Mouse (Mus musculus): ENCODE data around the gene Lifr.

Lifr gene

DNA sequence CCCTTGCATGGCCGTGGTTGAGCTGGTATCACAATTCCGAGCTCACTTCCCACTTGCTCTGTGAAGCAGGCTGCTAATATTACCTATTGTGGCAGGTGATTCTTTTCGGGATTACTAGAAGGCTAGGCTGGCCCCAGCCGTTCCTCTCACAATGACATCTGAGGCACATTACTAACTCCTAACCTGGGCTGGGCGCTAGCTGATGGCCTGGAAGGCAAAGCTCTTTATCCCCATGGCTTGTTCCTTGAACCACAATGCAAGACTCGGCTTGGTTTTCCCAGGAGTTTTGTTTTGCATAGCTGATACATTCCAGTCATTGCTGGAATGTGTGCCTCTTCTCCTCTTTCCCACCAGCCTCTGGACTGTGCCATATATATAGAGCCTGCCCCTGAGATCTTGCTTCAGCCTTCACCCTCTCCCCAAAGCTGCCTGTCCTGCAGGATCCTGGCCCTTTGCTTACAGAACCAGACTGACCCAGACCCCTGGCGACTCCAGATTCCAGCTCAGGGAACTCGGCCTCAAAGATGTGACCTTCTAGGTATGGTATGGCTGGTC, at the start of gene Lifr:
Lifr (plus strand) TSS at position 404 of the 555 bp plus-strand sequence.
- no peak for DNase-seq (ENCODE audit: low read depth)

DNA sequence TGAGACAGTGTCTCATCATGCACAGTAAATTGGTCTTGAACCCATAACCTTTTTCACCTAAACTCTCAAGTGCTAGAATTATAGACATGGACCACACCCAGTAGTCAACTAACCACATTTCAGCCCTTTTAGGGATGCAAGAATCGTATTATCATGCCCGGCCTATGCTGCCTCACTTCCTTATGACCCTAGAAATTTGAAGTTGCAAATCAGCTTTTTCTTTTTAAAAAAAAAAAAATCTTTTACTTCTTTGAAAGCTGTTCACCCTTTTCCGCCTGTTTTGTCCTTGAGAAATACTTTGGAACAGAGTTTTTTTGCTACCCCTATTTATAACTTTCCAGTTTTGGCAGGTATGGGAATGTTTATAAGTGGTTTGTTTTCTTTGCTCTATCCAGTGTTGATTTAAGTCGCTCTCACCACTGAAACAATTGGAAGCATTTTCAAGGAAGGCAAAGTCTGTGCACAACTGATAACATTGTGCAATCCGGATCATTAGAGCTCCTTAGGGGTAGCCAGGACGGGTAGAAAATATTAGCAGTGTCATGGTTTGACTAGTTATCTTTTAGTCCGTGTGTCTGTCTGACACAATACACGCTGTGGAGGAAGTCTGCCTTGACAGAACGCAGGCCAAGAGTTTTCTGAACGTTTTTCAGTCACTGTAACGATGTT, 46.2 kb upstream of the Lifr start:
- no peak for DNase-seq (ENCODE audit: low read depth)

DNA sequence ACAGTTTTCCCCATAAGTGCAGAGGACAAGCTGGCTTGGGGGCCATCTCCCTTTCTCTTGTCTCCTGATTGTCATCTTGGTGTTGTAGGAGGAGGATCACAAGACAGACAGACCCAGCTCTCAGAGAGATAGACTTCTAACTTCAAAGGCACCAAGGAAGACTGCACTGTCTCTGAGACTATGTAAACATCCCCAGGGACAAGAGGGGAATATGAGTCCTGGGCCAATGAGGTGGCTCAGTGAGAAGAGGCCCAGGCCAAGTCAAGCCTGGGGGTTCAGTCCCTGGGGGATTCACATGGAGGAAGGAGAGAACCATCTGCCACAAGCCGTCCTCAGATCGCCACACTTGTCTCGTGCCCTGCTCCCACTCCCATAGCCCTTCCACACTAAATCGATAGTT, 45.4 kb upstream of the Lifr start:
- no peak for DNase-seq (ENCODE audit: low read depth)

- DNase-seq (ENCODE audit: low read depth): no peak
These were observed 42.5 kb upstream of the Lifr start for GRCm38 (mm10) chr15:7047931-7048330.

DNA sequence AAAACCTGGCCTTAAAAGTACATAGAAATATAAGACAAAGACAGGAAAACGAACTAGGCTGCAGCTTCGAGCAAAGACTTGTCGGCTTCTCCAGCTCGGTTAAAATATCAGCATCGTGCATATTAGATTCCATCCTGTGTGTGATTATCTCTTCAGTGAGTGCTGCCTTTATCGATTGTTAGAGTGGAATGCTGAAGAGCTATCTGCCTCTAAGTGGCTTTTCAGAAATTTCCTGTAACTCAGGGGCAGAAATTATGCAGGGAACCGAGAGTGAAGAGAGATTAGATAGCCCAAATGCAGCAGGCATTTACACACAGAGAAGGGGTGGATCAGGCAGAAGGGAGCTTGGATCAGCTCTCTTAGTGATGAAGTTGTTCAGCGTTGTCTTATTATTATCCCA, 41.5 kb upstream of the Lifr start:
- no peak for DNase-seq (ENCODE audit: low read depth)

DNA sequence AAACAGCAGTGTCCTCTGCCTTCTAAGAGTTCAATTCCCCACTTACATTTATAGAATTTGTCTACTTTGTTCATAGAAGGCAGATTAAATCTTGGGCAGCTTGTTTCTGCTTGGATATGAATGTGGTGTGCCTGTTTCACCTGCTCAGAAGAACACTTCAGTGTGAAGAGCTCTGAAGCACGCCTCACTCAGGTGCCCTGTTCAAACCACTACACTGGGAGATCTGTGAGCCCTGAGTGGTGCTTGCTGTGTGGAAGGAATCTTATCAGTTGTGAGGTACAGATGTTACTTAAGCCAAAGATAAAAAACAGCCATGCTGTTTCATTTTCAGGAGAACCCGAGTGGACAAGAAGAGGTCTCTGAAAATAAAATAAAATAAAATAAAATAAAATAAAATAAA, 38.7 kb upstream of the Lifr start:
- no peak for DNase-seq (ENCODE audit: low read depth)

- no peak for DNase-seq (ENCODE audit: low read depth)
These were observed 38.3 kb upstream of the Lifr start for GRCm38 (mm10) chr15:7052117-7052516.

- DNase-seq (ENCODE audit: low read depth): no peak
These were observed 33.6 kb upstream of the Lifr start for GRCm38 (mm10) chr15:7056851-7057250.

DNA sequence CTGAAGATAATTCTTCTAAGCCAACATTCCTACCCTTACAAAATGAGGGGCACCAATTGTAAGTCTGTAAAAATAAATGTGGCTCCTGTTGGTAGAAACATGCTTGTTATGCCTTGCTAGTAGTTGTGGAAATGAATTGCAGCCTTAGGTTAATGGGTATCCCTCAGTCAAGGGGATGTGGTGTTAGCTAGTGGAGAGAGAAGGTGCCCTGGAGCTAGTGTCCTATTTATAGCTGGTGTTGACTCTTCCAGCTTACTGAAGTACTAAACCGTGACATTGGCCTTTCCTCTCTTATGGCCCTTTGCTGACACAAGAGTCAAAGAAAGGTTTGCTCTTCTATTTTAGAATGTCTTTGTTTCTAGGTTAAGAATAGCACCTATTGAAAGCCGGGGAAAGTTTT, 29.9 kb upstream of the Lifr start:
- no peak for DNase-seq (ENCODE audit: low read depth)

- DNase-seq (ENCODE audit: low read depth): no peak
These were observed 28.3 kb upstream of the Lifr start for GRCm38 (mm10) chr15:7061995-7062697.

DNA sequence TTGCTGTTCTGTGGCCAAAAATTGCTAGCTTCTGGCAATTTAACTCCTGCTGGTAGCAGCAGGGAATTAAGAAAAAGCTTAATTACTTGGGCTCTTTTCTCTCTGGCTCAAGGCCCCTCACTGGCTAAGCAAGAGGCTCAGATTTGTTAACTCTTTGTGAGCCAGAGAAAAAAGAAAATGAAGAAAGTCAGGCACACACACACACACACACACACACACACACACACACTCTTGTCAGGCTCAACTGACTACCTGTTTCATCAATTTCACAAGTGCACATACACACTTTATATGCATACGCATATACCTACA, 27.8 kb upstream of the Lifr start:
- DNase-seq (ENCODE audit: low read depth): no peak

DNA sequence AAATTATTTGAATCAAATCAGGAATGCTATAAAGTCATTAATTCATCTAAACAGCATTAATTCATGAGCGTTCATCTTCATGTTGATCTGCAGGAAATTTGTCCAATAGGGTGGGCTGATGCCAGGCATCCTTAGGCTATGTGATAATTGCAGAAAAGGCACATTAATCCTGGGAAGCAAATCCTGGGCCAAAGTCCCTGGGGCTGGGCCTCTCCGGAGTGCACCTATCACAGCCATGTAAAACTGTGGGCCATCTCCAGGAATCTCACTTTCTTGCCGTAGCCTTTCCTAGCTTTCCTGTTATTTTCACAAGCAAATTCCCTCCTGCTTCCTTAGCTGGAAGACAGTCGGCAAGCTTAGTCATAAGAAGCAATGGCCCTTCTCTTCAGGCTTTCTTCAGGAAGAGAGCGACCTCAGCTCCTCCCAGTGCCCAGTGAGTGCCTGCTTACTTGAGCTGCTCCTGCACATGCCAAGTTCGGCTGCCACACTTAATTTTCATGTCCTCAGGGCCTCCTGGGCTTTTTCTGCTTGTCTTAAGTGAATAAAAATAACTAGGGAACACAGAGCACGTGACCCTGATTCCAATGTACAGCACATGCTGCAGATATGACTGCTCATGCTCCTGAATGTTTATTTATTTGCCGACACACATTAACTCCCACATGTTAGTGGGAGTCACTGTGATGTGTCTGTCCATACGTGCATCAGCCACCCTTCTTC, 26.7 kb upstream of the Lifr start:
- no peak for DNase-seq (ENCODE audit: low read depth)

DNA sequence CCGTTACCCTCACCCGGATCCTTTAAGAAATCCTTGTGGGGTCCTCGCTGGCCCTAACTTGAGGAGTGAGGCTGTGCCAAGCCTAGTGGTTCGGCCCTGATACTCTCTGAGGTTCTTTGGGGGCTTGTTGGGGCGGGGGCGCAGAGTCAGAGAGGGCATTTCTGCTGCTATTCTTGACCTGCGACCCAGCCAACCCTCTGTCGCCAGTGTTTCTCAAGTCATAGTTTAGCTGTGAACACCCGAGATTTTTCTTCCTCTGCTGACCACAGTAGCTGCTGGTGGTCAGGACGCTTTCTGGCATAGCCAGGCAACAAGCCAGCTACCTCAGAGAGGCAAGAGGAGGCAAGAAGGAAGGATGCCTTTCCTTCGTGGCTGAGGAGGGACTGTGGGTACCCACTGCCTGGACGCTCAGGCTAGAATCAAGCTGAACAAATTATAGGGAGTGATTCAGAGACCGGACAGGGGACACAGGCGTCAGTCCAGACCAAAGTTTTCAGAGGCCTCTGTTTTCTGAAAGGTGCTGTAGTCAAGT, 25.4 kb upstream of the Lifr start:
- DNase-seq (ENCODE audit: low read depth): no peak

GRCm38 (mm10) chr15:7065624-7066023, 24.8 kb upstream of the Lifr start:
- no peak for DNase-seq (ENCODE audit: low read depth)

GRCm38 (mm10) chr15:7066752-7067151, 23.7 kb upstream of the Lifr start:
- no peak for DNase-seq (ENCODE audit: low read depth)

- DNase-seq (ENCODE audit: low read depth): no peak
These were observed 21.0 kb upstream of the Lifr start for GRCm38 (mm10) chr15:7069374-7069773.

GRCm38 (mm10) chr15:7070199-7070794, 20.1 kb upstream of the Lifr start:
- DNase-seq (ENCODE audit: low read depth): no peak

- no peak for DNase-seq (ENCODE audit: low read depth)
These were observed 17.1 kb upstream of the Lifr start for GRCm38 (mm10) chr15:7073269-7073668.

DNA sequence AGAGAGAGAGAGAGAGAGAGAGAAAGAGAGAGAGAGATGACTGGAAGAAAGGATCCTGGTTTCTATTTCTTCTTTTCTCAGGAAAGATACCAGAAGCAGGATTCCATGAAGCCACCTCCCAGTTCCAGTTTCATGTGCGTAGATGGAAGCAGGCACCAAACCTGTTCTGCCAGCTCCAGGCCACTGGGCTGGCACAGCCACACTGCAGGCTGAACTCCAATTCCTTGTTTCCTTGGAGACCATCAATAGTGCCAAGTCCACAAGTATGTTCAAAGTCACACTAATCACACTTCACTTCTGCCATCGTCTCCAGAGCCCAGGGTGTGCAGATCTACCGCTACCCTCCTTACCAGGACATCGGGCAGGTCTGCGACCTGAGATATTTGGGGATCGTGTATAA, 15.2 kb upstream of the Lifr start:
- no peak for DNase-seq (ENCODE audit: low read depth)

- no peak for DNase-seq (ENCODE audit: low read depth)
These were observed 12.1 kb upstream of the Lifr start for GRCm38 (mm10) chr15:7078356-7078755.

GRCm38 (mm10) chr15:7079631-7080337, 10.6 kb upstream of the Lifr start:
- no peak for DNase-seq (ENCODE audit: low read depth)

All from c-Kit-positive CD71-negative TER-119-negative erythroid progenitor cells, embryonic 14.5 days (primary cell).